Mouse (Mus musculus): ENCODE results near the gene F11r. TPM values are rescaled to one million over a fixed set of nuclear protein-coding genes. Genes with fewer than 3 reads are reported as not detected.
A peak's percentile ranks its signal among the peaks of the same experiment; 100 is the strongest.

Gene F11r
- polyA plus RNA-seq, 1 experiment from 2014 or later: 26.7 TPM

DNA sequence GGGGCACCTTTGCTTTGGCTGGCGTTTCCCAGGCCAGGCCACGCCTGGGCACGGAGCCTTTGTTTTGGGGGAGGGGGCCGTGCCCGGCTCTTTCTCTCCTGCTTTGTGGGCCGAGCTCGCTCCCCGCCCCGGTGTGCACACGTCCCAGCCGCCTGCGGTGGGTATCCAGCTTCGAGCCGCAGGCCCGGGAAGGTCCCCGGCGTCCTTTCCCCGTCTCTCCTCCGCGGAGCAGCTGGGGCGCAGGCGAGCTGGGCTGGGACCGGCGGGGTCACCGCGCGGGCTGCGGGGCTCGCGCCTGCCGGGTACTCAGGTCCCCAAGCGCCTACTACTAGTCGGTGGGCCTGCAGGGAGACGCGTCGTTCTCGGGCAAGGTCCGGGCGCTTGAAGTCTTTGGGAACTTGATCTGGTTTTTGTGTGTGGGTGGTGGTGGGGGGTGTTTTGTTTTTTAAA is 25.8 kb upstream of the F11r start:
- Histone ChIP-seq H3K27me3 (ENCODE audit: control insufficient read depth, insufficient read depth, low read length) (no peaks in the 10 kb centered on the region), H3K4me3 (ENCODE audit: low read depth, low read length) (peak overlapping the region; percentile 94), H3K4me1 (ENCODE audit: control insufficient read depth, insufficient read depth, low read length) (peaks cover 3% of the 10 kb centered on the region; the same call in 1 of the 2 replicates), H3K9me3 (ENCODE audit: control insufficient read depth, low read length) (no peaks in the 10 kb centered on the region), H3K4me2 (ENCODE audit: low read depth, severe bottlenecking) (peak overlapping the region; percentile 61), H3K9ac (ENCODE audit: low read length) (peak overlapping the region; percentile 98), H3K36me3 (ENCODE audit: control insufficient read depth, insufficient read depth, low read length) (peaks cover 9% of the 10 kb centered on the region), H3K27ac (replicated peaks; ENCODE audit: low read depth, low read length) (peak overlapping the region; percentile 82)
- under 1% methylated on average over 35 of the region's 39 CpGs for WGBS
- ATAC-seq (ENCODE audit: insufficient number of reproducible peaks, low FRiP score, low TSS enrichment, low read depth) (peak; percentile 74), DNase-seq (ENCODE audit: low spot score) (no peak)

DNA sequence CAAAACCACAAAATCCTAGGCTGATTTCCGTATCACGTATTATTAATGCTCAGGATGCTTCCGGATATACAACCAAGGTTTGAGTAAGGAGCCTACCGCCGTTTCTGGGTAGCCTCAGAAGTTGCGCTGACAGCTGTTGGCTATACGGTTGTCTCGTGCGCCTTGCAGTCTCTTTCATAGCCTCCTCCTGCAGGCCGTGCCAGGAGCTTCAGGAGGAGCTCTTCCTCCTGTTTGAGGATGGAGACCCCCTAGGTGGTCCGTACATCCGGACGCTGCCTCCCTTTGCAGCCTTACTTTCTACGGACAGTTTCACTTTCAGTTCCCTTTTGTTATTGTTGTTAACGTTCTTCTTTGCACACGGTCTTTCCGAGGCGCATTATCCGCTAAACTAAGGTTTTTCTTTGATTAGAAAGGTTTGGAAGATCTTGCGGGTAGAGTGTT is 25.3 kb upstream of the F11r start:
- peak overlapping the region; percentile 98 for H3K9ac ChIP-seq (ENCODE audit: low read length)
- 3% methylated on average over 20 of the region's 20 CpGs for WGBS
- ATAC-seq (ENCODE audit: insufficient number of reproducible peaks, low FRiP score, low TSS enrichment, low read depth) (peak; percentile 37; the same call in 1 of the 2 replicates), DNase-seq (ENCODE audit: low spot score) (peak; percentile 61)
- peak overlapping the region; percentile 94 for H3K4me3 ChIP-seq (ENCODE audit: low read depth, low read length)
- H3K4me2 ChIP-seq (ENCODE audit: low read depth, severe bottlenecking): peak overlapping the region; percentile 61
- peaks cover 3% of the 10 kb centered on the region; the same call in 1 of the 2 replicates for H3K4me1 ChIP-seq (ENCODE audit: control insufficient read depth, insufficient read depth, low read length)
- peak overlapping the region; percentile 82 for H3K27ac ChIP-seq (replicated peaks; ENCODE audit: low read depth, low read length)
- H3K36me3 ChIP-seq (ENCODE audit: control insufficient read depth, insufficient read depth, low read length): peaks cover 14% of the 10 kb centered on the region
- no peaks in the 10 kb centered on the region for H3K27me3 ChIP-seq (ENCODE audit: control insufficient read depth, insufficient read depth, low read length)
- no peaks in the 10 kb centered on the region for H3K9me3 ChIP-seq (ENCODE audit: control insufficient read depth, low read length)

DNA sequence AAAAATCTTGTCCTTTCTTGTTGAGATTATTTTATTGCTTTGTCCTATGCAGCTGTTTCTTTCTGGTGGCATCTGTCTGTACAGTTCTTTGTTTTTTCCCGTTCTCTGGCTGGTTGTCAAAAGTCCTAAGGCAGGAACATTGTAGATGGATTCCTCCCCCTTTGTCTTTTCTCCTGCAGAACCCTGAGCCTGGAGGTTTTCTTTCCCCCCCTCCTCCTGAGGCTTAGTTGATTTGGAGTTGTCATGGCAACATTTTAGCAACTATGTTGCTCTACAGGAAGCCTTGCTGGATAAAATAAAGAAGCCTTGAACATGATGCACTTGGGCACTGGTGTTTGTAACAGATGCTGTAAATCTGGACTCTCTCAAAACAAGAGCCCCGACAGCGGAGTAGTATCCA is 24.9 kb upstream of the F11r start:
- peak overlapping the region; percentile 61 for H3K4me2 ChIP-seq (ENCODE audit: low read depth, severe bottlenecking)
- no peaks in the 10 kb centered on the region for H3K9me3 ChIP-seq (ENCODE audit: control insufficient read depth, low read length)
- ATAC-seq (ENCODE audit: insufficient number of reproducible peaks, low FRiP score, low TSS enrichment, low read depth) (no peak), DNase-seq (ENCODE audit: low spot score) (no peak)
- H3K9ac ChIP-seq (ENCODE audit: low read length): peak overlapping the region; percentile 98
- peaks cover 14% of the 10 kb centered on the region for H3K36me3 ChIP-seq (ENCODE audit: control insufficient read depth, insufficient read depth, low read length)
- peaks cover 3% of the 10 kb centered on the region; the same call in 1 of the 2 replicates for H3K4me1 ChIP-seq (ENCODE audit: control insufficient read depth, insufficient read depth, low read length)
- 61% methylated on average over 3 of the region's 3 CpGs for WGBS
- no peak overlapping the region for H3K27ac ChIP-seq (replicated peaks; ENCODE audit: low read depth, low read length)
- peak overlapping the region; percentile 94 for H3K4me3 ChIP-seq (ENCODE audit: low read depth, low read length)
- no peaks in the 10 kb centered on the region for H3K27me3 ChIP-seq (ENCODE audit: control insufficient read depth, insufficient read depth, low read length)

DNA sequence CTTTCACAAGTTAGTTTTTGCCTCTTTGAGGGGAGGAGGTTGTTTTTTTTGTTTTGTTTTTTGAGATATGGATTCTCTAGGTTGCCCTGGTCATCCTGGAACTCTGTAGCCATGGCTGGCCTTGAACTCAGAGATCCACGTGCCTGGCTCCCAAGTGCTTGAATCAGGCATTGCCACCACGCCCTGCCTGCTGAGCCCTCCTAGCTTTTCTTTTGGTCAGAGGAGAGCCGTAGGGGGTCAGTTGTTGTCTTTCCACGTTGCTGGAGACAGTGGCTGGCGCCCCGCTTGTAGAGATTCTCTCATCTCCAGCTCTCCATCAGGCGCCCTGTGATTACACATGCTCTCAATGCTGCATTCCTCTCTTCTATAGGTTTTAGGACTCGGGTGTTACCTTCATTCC is 23.7 kb upstream of the F11r start:
- no peaks in the 10 kb centered on the region for H3K27me3 ChIP-seq (ENCODE audit: control insufficient read depth, insufficient read depth, low read length)
- no peak for ATAC-seq (ENCODE audit: insufficient number of reproducible peaks, low FRiP score, low TSS enrichment, low read depth)
- no peak overlapping the region for H3K27ac ChIP-seq (replicated peaks; ENCODE audit: low read depth, low read length)
- H3K4me1 ChIP-seq (ENCODE audit: control insufficient read depth, insufficient read depth, low read length): peaks cover 3% of the 10 kb centered on the region; the same call in 1 of the 2 replicates
- no peaks in the 10 kb centered on the region for H3K9me3 ChIP-seq (ENCODE audit: control insufficient read depth, low read length)
- 83% methylated on average over 8 of the region's 8 CpGs for WGBS
- no peak overlapping the region for H3K4me2 ChIP-seq (ENCODE audit: low read depth, severe bottlenecking)
- H3K4me3 ChIP-seq (ENCODE audit: low read depth, low read length): no peak overlapping the region
- DNase-seq (ENCODE audit: low spot score): no peak
- H3K9ac ChIP-seq (ENCODE audit: low read length): no peak overlapping the region
- peaks cover 16% of the 10 kb centered on the region for H3K36me3 ChIP-seq (ENCODE audit: control insufficient read depth, insufficient read depth, low read length)

DNA sequence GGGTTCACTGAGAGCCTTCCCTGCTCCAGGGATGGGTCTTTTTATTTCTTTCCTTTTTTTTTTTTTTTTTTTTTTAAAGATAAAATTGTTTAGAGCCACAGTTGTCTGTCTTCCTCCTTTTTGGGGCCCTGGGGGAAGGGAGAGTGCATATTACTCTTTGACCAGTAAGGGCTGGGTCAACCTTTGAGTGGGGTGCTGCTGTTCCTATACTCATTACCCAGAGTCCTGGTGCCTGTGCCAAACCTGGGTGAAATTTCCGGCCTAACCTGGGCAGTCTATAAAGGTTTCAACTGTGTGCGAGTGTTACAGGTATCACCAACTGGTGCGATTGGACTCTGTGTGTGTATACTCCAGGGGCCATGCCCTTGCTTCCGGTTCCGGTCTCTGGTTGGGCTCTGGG is 18.7 kb upstream of the F11r start, which contains the start of gene Tstd1:
Tstd1 (plus strand) TSS at position 213 of the 400 bp plus-strand sequence.
- 95% methylated on average over 5 of the region's 5 CpGs for WGBS
- no peak within 1 kb of the TSS for H3K27ac ChIP-seq (replicated peaks; ENCODE audit: low read depth, low read length)

DNA sequence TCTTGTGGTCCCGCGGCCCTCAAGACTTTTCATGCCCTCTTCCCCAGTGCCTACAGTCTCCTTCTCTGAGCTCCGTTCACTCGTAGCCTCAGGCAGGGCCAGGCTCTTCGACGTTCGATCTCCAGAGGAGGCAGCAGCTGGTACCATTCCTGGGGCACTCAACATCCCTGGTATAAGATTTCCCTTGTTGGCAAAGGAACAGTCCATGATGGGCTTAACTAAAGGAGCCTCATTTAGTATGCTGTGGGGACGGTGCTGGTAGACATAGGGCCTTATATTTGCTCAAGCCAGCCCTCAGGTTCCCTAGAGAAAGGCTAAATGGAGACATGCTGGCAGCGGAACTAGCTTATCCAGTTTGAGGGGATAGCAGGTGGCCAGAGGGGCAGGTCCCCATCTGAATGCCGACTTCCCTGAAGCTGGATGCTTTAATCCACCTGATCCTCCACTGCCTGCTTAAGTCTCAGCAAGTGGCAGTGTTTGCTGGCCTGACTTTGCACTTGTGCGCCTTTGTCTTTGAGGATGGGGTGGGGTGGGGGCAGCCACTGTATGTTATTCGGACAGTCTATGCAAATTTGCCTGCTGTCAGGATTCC is 17.9 kb upstream of the F11r start:
- no peaks in the 10 kb centered on the region for H3K27me3 ChIP-seq (ENCODE audit: control insufficient read depth, insufficient read depth, low read length)
- no peak for DNase-seq (ENCODE audit: low spot score)
- H3K4me2 ChIP-seq (ENCODE audit: low read depth, severe bottlenecking): no peak overlapping the region
- WGBS: 73% methylated on average over 12 of the region's 12 CpGs
- H3K9me3 ChIP-seq (ENCODE audit: control insufficient read depth, low read length): no peaks in the 10 kb centered on the region
- no peak overlapping the region for H3K9ac ChIP-seq (ENCODE audit: low read length)
- ATAC-seq (ENCODE audit: insufficient number of reproducible peaks, low FRiP score, low TSS enrichment, low read depth): no peak
- H3K4me1 ChIP-seq (ENCODE audit: control insufficient read depth, insufficient read depth, low read length): no peaks in the 10 kb centered on the region
- H3K27ac ChIP-seq (replicated peaks; ENCODE audit: low read depth, low read length): no peak overlapping the region
- H3K36me3 ChIP-seq (ENCODE audit: control insufficient read depth, insufficient read depth, low read length): peaks cover 21% of the 10 kb centered on the region
- H3K4me3 ChIP-seq (ENCODE audit: low read depth, low read length): no peak overlapping the region

More for the DNA sequence above, 18.7 kb upstream of the F11r start, which contains the start of gene Tstd1:
- Histone ChIP-seq H3K4me1 (ENCODE audit: control insufficient read depth, insufficient read depth, low read length) (no peaks in the 10 kb centered on the region), H3K9me3 (ENCODE audit: control insufficient read depth, low read length) (no peaks in the 10 kb centered on the region), H3K9ac (ENCODE audit: low read length) (no peak within 1 kb of the TSS), H3K4me2 (ENCODE audit: low read depth, severe bottlenecking) (no peak within 1 kb of the TSS), H3K4me3 (ENCODE audit: low read depth, low read length) (no peak within 1 kb of the TSS), H3K36me3 (ENCODE audit: control insufficient read depth, insufficient read depth, low read length) (peaks cover 21% of the 10 kb centered on the region), H3K27me3 (ENCODE audit: control insufficient read depth, insufficient read depth, low read length) (no peaks in the 10 kb centered on the region)
- ATAC-seq (ENCODE audit: insufficient number of reproducible peaks, low FRiP score, low TSS enrichment, low read depth) (no peak), DNase-seq (ENCODE audit: low spot score) (no peak)

DNA sequence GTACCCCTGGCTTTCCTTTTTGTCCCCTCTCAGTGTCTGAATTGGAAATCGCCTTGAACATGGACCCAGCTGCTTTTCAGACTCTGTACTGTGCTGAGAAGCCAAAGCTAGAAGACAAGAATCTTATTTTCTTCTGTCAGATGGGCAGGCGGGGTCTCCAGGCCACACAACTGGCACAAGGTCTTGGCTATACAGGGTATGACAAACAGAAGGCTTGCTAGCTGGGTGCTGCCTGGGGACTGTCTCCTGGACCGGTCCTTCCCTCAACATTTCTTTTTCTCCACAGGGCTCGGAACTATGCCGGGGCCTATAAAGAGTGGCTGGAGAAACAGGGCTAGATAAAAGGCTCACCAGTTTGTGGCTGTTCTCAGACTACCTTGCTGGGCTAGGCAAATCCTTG is 17.4 kb upstream of the F11r start:
- no peak overlapping the region for H3K9ac ChIP-seq (ENCODE audit: low read length)
- H3K27ac ChIP-seq (replicated peaks; ENCODE audit: low read depth, low read length): no peak overlapping the region
- 89% methylated on average over 5 of the region's 5 CpGs for WGBS
- peaks cover 21% of the 10 kb centered on the region for H3K36me3 ChIP-seq (ENCODE audit: control insufficient read depth, insufficient read depth, low read length)
- H3K4me1 ChIP-seq (ENCODE audit: control insufficient read depth, insufficient read depth, low read length): no peaks in the 10 kb centered on the region
- DNase-seq (ENCODE audit: low spot score) (no peak), ATAC-seq (ENCODE audit: insufficient number of reproducible peaks, low FRiP score, low TSS enrichment, low read depth) (no peak)
- H3K4me2 ChIP-seq (ENCODE audit: low read depth, severe bottlenecking): no peak overlapping the region
- H3K4me3 ChIP-seq (ENCODE audit: low read depth, low read length): no peak overlapping the region
- H3K27me3 ChIP-seq (ENCODE audit: control insufficient read depth, insufficient read depth, low read length): no peaks in the 10 kb centered on the region
- no peaks in the 10 kb centered on the region for H3K9me3 ChIP-seq (ENCODE audit: control insufficient read depth, low read length)

DNA sequence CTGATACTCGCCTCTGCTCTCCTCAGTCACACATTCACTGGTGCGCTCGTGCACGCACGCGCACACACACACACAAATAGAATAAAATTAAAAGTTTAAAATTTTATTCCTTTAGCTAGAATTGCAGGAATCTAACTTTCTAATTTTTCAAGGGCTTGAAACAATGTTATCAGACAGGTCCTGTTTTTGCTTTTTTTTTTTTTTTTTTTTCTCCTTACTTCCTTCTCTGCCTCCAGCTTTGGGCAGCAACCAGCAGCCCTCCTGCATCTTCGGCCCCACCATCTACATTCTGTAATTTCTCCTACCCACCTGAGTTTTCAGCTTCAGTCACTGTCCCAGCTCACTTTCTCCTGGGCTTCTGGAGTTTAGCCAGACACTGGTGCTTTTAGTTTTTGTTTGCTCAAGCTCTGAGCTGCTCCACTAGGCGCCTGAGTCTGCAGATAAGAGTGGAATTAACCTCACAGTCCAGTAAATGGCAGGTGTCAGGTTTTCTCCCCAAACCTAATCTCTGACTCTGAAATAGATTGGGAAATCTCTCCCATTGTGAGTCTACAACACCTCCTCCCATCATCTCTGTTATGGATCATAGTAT is 14.7 kb upstream of the F11r start:
- Histone ChIP-seq H3K9ac (ENCODE audit: low read length) (no peak overlapping the region), H3K27me3 (ENCODE audit: control insufficient read depth, insufficient read depth, low read length) (no peaks in the 10 kb centered on the region), H3K27ac (replicated peaks; ENCODE audit: low read depth, low read length) (no peak overlapping the region), H3K4me2 (ENCODE audit: low read depth, severe bottlenecking) (no peak overlapping the region), H3K36me3 (ENCODE audit: control insufficient read depth, insufficient read depth, low read length) (peaks cover 7% of the 10 kb centered on the region; the same call in 1 of the 2 replicates), H3K4me1 (ENCODE audit: control insufficient read depth, insufficient read depth, low read length) (no peaks in the 10 kb centered on the region), H3K9me3 (ENCODE audit: control insufficient read depth, low read length) (no peaks in the 10 kb centered on the region), H3K4me3 (ENCODE audit: low read depth, low read length) (no peak overlapping the region)
- DNase-seq (ENCODE audit: low spot score) (no peak), ATAC-seq (ENCODE audit: insufficient number of reproducible peaks, low FRiP score, low TSS enrichment, low read depth) (no peak)
- 87% methylated on average over 8 of the region's 8 CpGs for WGBS
